Mouse (Mus musculus) thymus, postnatal 10 days (tissue): ENCODE data around the gene Tmem216.

Source experiments
- DNase-seq, 2 experiments: peaks; one replicate each; pipeline ENCODE4 v3.0.0; 2021; ENCODE audit warnings: low spot score in 2 of 2

The Tmem216 gene

GRCm38 (mm10) chr19:10495670-10496069, 60.4 kb downstream of the Tmem216 start:
- DNase-seq = no peak

GRCm38 (mm10) chr19:10486264-10486738, 69.7 kb downstream of the Tmem216 start:
- peak; percentile 12 to 33 for DNase-seq
